Mouse (Mus musculus): ENCODE measurements around the gene 1810009A15Rik.

DNA sequence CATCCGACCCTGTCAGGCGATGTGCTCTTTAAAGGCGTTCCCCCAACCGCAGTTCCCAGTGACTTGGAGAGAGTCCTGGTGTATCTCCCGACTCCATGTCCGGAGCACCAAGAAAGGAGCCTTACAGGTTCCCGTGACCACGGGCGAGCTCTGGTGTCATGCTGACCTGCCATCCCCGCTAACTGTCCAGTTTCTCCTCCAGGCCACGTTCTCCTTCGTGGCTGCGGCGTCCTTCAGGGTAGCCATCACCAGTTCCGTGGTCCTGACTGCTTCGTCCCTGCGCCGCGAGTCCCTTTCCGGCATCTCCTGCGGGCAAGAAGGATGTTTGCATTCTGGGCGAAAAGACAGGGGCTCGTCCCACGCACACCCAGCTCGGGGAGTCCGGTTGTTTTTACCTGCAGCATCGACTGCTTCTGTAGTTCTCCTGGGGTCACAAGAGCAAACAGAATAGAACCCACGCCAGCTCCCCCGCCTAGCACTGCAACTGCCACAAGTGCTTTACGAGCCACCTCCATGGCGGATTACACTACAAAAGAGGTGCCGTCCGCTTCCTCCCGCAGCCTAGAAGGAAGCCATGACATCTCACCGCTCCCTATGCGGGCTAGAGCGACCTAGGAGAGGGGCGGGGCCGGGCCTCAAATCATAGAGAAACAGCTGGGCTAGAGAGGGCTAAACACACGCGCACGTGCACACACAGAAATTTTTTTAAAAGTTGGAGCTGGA lies 8.2 kb upstream of the 1810009A15Rik start, which contains the start of gene Uqcc3:
- TF ChIP-seq CTCF (IDR thresholded peaks at IDR 0.05; ENCODE audit: control insufficient read depth, insufficient read depth, insufficient read length) (no peak), CEBPB (IDR thresholded peaks at IDR 0.05; ENCODE audit: low read depth) (no peak)

Measured in C2C12 (cell line).